Mouse (Mus musculus): ENCODE measurements around the gene Tcaim. TPM values are rescaled to one million over a fixed set of nuclear protein-coding genes. Genes with fewer than 3 reads are reported as not detected.

Gene Tcaim
- total and polyA plus RNA-seq, 3 experiments, result 4.4 to 12.3 (median 4.5) TPM

GRCm38 (mm10) chr9:122874653-122875052 lies 69.3 kb downstream of the Tcaim start:
- dilution Hi-C loops (cut with MboI; ENCODE audit: extremely low pct_ligation_motif_present, extremely low pct_unique_long_range_greater_than_20kb, low sequenced_read_pairs) (no loop called here), in situ Hi-C loops (cut with MboI; ENCODE audit: low pct_ligation_motif_present, low pct_unique_long_range_greater_than_20kb, low sequenced_read_pairs) (no loop called here)
- Histone ChIP-seq H3K9me3 (replicated peaks; ENCODE audit: low read length) (peaks cover 8% of the 10 kb centered on the region), H3K4me2 (ENCODE audit: insufficient read depth, low read depth, poor library complexity, severe bottlenecking) (no peak overlapping the region), H3K4me3 (replicated peaks in 1 of 3; ENCODE audit: low read depth in 2 of 3, low read length in 2 of 3, poor library complexity in 1 of 3) (no peak overlapping the region), H3K36me3 (replicated peaks in 1 of 2; ENCODE audit: control insufficient read depth in 1 of 2, insufficient read depth in 1 of 2, low read length in 1 of 2) (no peaks in the 10 kb centered on the region), H3K4me1 (ENCODE audit: control insufficient read depth in 1 of 2, insufficient read depth in 2 of 2) (peaks cover 0 to 13% of the 10 kb centered on the region in 2 experiments; a peak in 1 of 4 replicates), H3K79me2 (replicated peaks; ENCODE audit: control insufficient read depth, extremely low read depth, insufficient read depth, poor library complexity, severe bottlenecking) (no peaks in the 10 kb centered on the region), H3K9ac (ENCODE audit: insufficient read depth, low read depth) (no peak overlapping the region), H3K27ac (ENCODE audit: insufficient read depth, low read depth) (no peak overlapping the region), H3K27me3 (replicated peaks) (no peaks in the 10 kb centered on the region)
- DNase-seq (ENCODE audit: extremely low read depth), result no peak
- TF ChIP-seq KAT2A (IDR thresholded peaks at IDR 0.05; ENCODE audit: insufficient replicate concordance, low read length) (no peak), POLR2AphosphoS2 (IDR thresholded peaks at IDR 0.05; ENCODE audit: low read depth, low read length) (no peak), ZMIZ1 (IDR thresholded peaks at IDR 0.05; ENCODE audit: low read depth, low read length) (no peak), BHLHE40 (IDR thresholded peaks at IDR 0.05; ENCODE audit: low read depth, low read length) (no peak), HCFC1 (IDR thresholded peaks at IDR 0.05; ENCODE audit: low read depth, low read length) (no peak), ETS1 (conservative IDR thresholded peaks at IDR 0.05; ENCODE audit: low read depth, low read length) (no peak), SIN3A (IDR thresholded peaks at IDR 0.05; ENCODE audit: low read length) (no peak), CTCF (conservative IDR thresholded peaks at IDR 0.05 in 1 of 2, IDR thresholded peaks at IDR 0.05 in 1 of 2; ENCODE audit: low read depth in 2 of 2, low read length in 2 of 2) (no peak), MXI1 (IDR thresholded peaks at IDR 0.05; ENCODE audit: low read depth, low read length) (no peak), RAD21 (IDR thresholded peaks at IDR 0.05; ENCODE audit: low read depth, low read length) (no peak), PAX5 (IDR thresholded peaks at IDR 0.05; ENCODE audit: low read length) (no peak), TCF12 (IDR thresholded peaks at IDR 0.05; ENCODE audit: low read depth, low read length) (no peak), MYC (IDR thresholded peaks at IDR 0.05; ENCODE audit: low read depth, low read length) (no peak), USF2 (conservative IDR thresholded peaks at IDR 0.05; ENCODE audit: low read depth, low read length) (no peak), CHD1 (IDR thresholded peaks at IDR 0.05; ENCODE audit: low read depth, low read length) (no peak), ZNF384 (IDR thresholded peaks at IDR 0.05; ENCODE audit: low read depth, low read length) (no peak), USF1 (IDR thresholded peaks at IDR 0.05; ENCODE audit: low read depth, low read length) (no peak), JUND (conservative IDR thresholded peaks at IDR 0.05; ENCODE audit: low read depth, low read length) (no peak)

GRCm38 (mm10) chr9:122875145-122875544 lies 69.8 kb downstream of the Tcaim start:
- H3K9me3 ChIP-seq (replicated peaks; ENCODE audit: low read length), result peaks cover 8% of the 10 kb centered on the region
- H3K4me2 ChIP-seq (ENCODE audit: insufficient read depth, low read depth, poor library complexity, severe bottlenecking), result no peak overlapping the region
- DNase-seq (ENCODE audit: extremely low read depth), result peak; percentile 48
- in situ Hi-C loops (cut with MboI; ENCODE audit: low pct_ligation_motif_present, low pct_unique_long_range_greater_than_20kb, low sequenced_read_pairs) (no loop called here), dilution Hi-C loops (cut with MboI; ENCODE audit: extremely low pct_ligation_motif_present, extremely low pct_unique_long_range_greater_than_20kb, low sequenced_read_pairs) (no loop called here)
- peaks cover 0 to 13% of the 10 kb centered on the region in 2 experiments; a peak in 1 of 4 replicates for H3K4me1 ChIP-seq (ENCODE audit: control insufficient read depth in 1 of 2, insufficient read depth in 2 of 2)
- H3K79me2 ChIP-seq (replicated peaks; ENCODE audit: control insufficient read depth, extremely low read depth, insufficient read depth, poor library complexity, severe bottlenecking), result no peaks in the 10 kb centered on the region
- TF ChIP-seq MAZ (IDR thresholded peaks at IDR 0.05; ENCODE audit: low read depth, low read length) (no peak), EP300 (IDR thresholded peaks at IDR 0.05; ENCODE audit: low read length) (peak; percentile 47; the same call in 1 of the 2 replicates), SIN3A (IDR thresholded peaks at IDR 0.05; ENCODE audit: low read length) (0 out of 2 replicates have a peak, but pooled peaks have one; percentile 12), MEF2A (IDR thresholded peaks at IDR 0.05; ENCODE audit: borderline replicate concordance, low read depth, low read length) (peak; percentile 42; the same call in 1 of the 2 replicates)
- no peak overlapping the region for H3K4me3 ChIP-seq (replicated peaks in 1 of 3; ENCODE audit: low read depth in 2 of 3, low read length in 2 of 3, poor library complexity in 1 of 3)
- H3K27me3 ChIP-seq (replicated peaks), result no peaks in the 10 kb centered on the region
- no peak overlapping the region for H3K27ac ChIP-seq (ENCODE audit: insufficient read depth, low read depth)
- H3K9ac ChIP-seq (ENCODE audit: insufficient read depth, low read depth), result no peak overlapping the region
- no peaks in the 10 kb centered on the region for H3K36me3 ChIP-seq (replicated peaks in 1 of 2; ENCODE audit: control insufficient read depth in 1 of 2, insufficient read depth in 1 of 2, low read length in 1 of 2)
